Mouse (Mus musculus) limb, embryonic 14.5 days (tissue): ENCODE data around the gene Krt42. TPM values are rescaled to one million over a fixed set of nuclear protein-coding genes. Genes with fewer than 3 reads are reported as not detected.

Experiments
- ATAC-seq: fragments of 200-750 bp; cut with Nextera tagmentation; 2 replicates; pipeline ENCODE4 v1.8.0; 2017; ENCODE audit warnings: low read depth, moderate number of reproducible peaks, moderate TSS enrichment; ENCODE audit not compliant: low FRiP score
- DNase-seq: peaks from one replicate; pipeline ENCODE4 v3.0.0-alpha.2; 2015; ENCODE audit warnings: low spot score
- H3K27ac ChIP-seq: fragments of 300-500 bp; sonication (generic); replicated peaks from 2 replicates; pipeline ENCODE4 v1.5.1; 2014; ENCODE audit warnings: low read depth, mild to moderate bottlenecking, low read length, moderate library complexity, mixed read lengths
- H3K27me3 ChIP-seq: fragments of 300-500 bp; sonication (generic); 2 replicates; pipeline ENCODE4 v1.6.1; 2014; ENCODE audit warnings: low read length, mixed read lengths; ENCODE audit not compliant: control insufficient read depth, insufficient read depth
- H3K36me3 ChIP-seq: fragments of 300-500 bp; sonication (generic); 2 replicates; pipeline ENCODE4 v1.6.1; 2014; ENCODE audit warnings: mild to moderate bottlenecking, low read length, moderate library complexity, mixed read lengths; ENCODE audit not compliant: control insufficient read depth, insufficient read depth
- H3K4me1 ChIP-seq: fragments of 300-500 bp; sonication (generic); 2 replicates; pipeline ENCODE4 v1.6.1; 2014; ENCODE audit warnings: antibody characterized with exemption, low read length, mixed read lengths; ENCODE audit not compliant: control insufficient read depth, insufficient read depth
- H3K4me2 ChIP-seq: fragments of 300-500 bp; sonication (generic); replicated peaks from 2 replicates; pipeline ENCODE4 v1.6.1; 2014; ENCODE audit warnings: low read depth, mild to moderate bottlenecking, low read length, moderate library complexity; ENCODE audit not compliant: severe bottlenecking
- H3K4me3 ChIP-seq: fragments of 300-500 bp; sonication (generic); replicated peaks from 2 replicates; pipeline ENCODE4 v1.5.1; 2014; ENCODE audit warnings: low read length
- H3K9ac ChIP-seq: fragments of 300-500 bp; sonication (generic); 2 replicates; pipeline ENCODE4 v1.6.1; 2014; ENCODE audit warnings: mild to moderate bottlenecking, low read depth, low read length, moderate library complexity; ENCODE audit not compliant: severe bottlenecking
- H3K9me3 ChIP-seq: fragments of 300-500 bp; sonication (generic); 2 replicates; pipeline ENCODE4 v1.6.1; 2016; ENCODE audit warnings: low read length; ENCODE audit not compliant: control insufficient read depth
- POLR2A ChIP-seq: fragments of 200-500 bp; IDR thresholded peaks from 2 replicates; pipeline ENCODE4 v1.8.0; 2012; ENCODE audit warnings: inconsistent platforms, mild to moderate bottlenecking, moderate library complexity, borderline replicate concordance; ENCODE audit not compliant: insufficient read depth, insufficient read length; ENCODE audit errors: extremely low read depth
- WGBS: fragments of 180-500 bp; shearing (Covaris S2); extraction: QIAGEN DNeasy Blood & Tissue Kit; methylation state at CpG from one replicate; pipeline ENCODE4 v1.1.7; 2014; 5-methylcytosine and 5-hydroxymethylcytosine counted together
- polyA plus RNA-seq, 2 experiments: library from polyadenylated mRNA; depleted of rRNA in 1 of 2; stranded (reverse) in 1 of 2; unstranded in 1 of 2; fragments of >200 nt; fragmentation: Nextera tagmentation in 1 of 2; extraction: Ambion mirVana in 1 of 2; gene quantifications; 2 replicates each; pipeline versions ENCODE4 v1.2.1 to v1.2.3; 2012 to 2014

Gene Krt42
- polyA plus RNA-seq, 2 experiments: 0.08 TPM; not detected in 1

DNA sequence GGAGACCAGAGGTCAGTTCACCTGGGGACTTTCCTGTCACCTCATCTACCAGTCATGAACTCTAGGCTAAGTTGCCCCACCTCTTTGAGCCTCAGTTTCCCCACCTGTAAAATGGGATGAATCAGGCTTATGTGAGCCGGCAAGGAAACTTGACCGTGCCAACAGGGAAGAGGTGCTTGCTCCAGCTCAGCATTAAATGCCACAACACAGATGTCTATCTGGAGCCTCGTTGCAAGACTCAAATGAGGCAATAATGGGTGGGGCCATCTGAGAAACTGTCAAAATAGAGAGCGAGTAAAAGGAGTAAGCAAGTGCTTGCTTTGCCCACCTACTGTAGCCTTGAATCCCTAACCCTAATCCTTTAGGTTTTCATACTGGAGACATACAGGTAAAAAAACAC, 50.4 kb downstream of the Krt42 start:
- H3K4me3 ChIP-seq: no peak overlapping the region
- DNase-seq (no peak), ATAC-seq (no peak)
- H3K27me3 ChIP-seq: no peaks in the 10 kb centered on the region
- no peaks in the 10 kb centered on the region for H3K4me1 ChIP-seq
- H3K27ac ChIP-seq: no peak overlapping the region
- H3K36me3 ChIP-seq: no peaks in the 10 kb centered on the region
- no peak overlapping the region for H3K9ac ChIP-seq
- no peak for TF ChIP-seq POLR2A
- H3K4me2 ChIP-seq: no peak overlapping the region
- no peaks in the 10 kb centered on the region for H3K9me3 ChIP-seq
- 89% methylated on average over 4 of the region's 4 CpGs for WGBS

Other genes starting within 250 kb of the Krt42 start
- 0.31 and 0.41 TPM in 2 replicates for gene Krt33b, start 240.0 kb downstream of the Krt42 start, polyA plus RNA-seq (2012; rRNA removed)
- gene Krt33b, start 240.0 kb downstream of the Krt42 start, polyA plus RNA-seq (2014; fragmentation: Nextera tagmentation; extraction: Ambion mirVana): 0.17 and 0.54 TPM in 2 replicates
- gene Krt34, start 228.3 kb downstream of the Krt42 start, polyA plus RNA-seq (2012; rRNA removed): not detected in 2 replicates
- 0.11 TPM in 1 of 2 replicates, not detected in the other for gene Krt34, start 228.3 kb downstream of the Krt42 start, polyA plus RNA-seq (2014; fragmentation: Nextera tagmentation; extraction: Ambion mirVana)
- 0.04 and 0.13 TPM in 2 replicates for gene Krt31, start 219.3 kb downstream of the Krt42 start, polyA plus RNA-seq (2012; rRNA removed)
- 0.26 TPM in 1 of 2 replicates, not detected in the other for gene Krt31, start 219.3 kb downstream of the Krt42 start, polyA plus RNA-seq (2014; fragmentation: Nextera tagmentation; extraction: Ambion mirVana)
- 0.10 TPM in 1 of 2 replicates, not detected in the other for gene Krt32, start 181.6 kb downstream of the Krt42 start, polyA plus RNA-seq (2012; rRNA removed)
- 0.40 TPM in 1 of 2 replicates, not detected in the other for gene Krt32, start 181.6 kb downstream of the Krt42 start, polyA plus RNA-seq (2014; fragmentation: Nextera tagmentation; extraction: Ambion mirVana)
- 1.7 and 2.9 TPM in 2 replicates for gene Krt35, start 173.6 kb downstream of the Krt42 start, polyA plus RNA-seq (2012; rRNA removed)
- gene Krt35, start 173.6 kb downstream of the Krt42 start, polyA plus RNA-seq (2014; fragmentation: Nextera tagmentation; extraction: Ambion mirVana): 7.0 and 7.2 TPM in 2 replicates
- gene Krt36, start 164.2 kb downstream of the Krt42 start, polyA plus RNA-seq (2012; rRNA removed): 0.36 and 1.1 TPM in 2 replicates
- gene Krt36, start 164.2 kb downstream of the Krt42 start, polyA plus RNA-seq (2014; fragmentation: Nextera tagmentation; extraction: Ambion mirVana): 2.9 and 5.9 TPM in 2 replicates
- 0.15 and 0.62 TPM in 2 replicates for gene Krt13, start 148.3 kb downstream of the Krt42 start, polyA plus RNA-seq (2012; rRNA removed)
- 0.54 and 1.7 TPM in 2 replicates for gene Krt13, start 148.3 kb downstream of the Krt42 start, polyA plus RNA-seq (2014; fragmentation: Nextera tagmentation; extraction: Ambion mirVana)
- gene Krt15, start 133.9 kb downstream of the Krt42 start, polyA plus RNA-seq (2012; rRNA removed): 113 and 213 TPM in 2 replicates
- 168 and 205 TPM in 2 replicates for gene Krt15, start 133.9 kb downstream of the Krt42 start, polyA plus RNA-seq (2014; fragmentation: Nextera tagmentation; extraction: Ambion mirVana)
- gene Krt19, start 121.2 kb downstream of the Krt42 start, polyA plus RNA-seq (2012; rRNA removed): 30.3 and 74.0 TPM in 2 replicates
- 89.1 and 105 TPM in 2 replicates for gene Krt19, start 121.2 kb downstream of the Krt42 start, polyA plus RNA-seq (2014; fragmentation: Nextera tagmentation; extraction: Ambion mirVana)
- gene Krt9, start 76.6 kb downstream of the Krt42 start, polyA plus RNA-seq (2012; rRNA removed): 0.24 and 0.39 TPM in 2 replicates
- not detected in 2 replicates for gene Krt9, start 76.6 kb downstream of the Krt42 start, polyA plus RNA-seq (2014; fragmentation: Nextera tagmentation; extraction: Ambion mirVana)
- gene Krt14, start 62.3 kb downstream of the Krt42 start, polyA plus RNA-seq (2012; rRNA removed): 238 and 293 TPM in 2 replicates
- gene Krt14, start 62.3 kb downstream of the Krt42 start, polyA plus RNA-seq (2014; fragmentation: Nextera tagmentation; extraction: Ambion mirVana): 480 and 495 TPM in 2 replicates
- gene Krt16, start 21.0 kb downstream of the Krt42 start, polyA plus RNA-seq (2012; rRNA removed): 0.24 and 0.26 TPM in 2 replicates
- 0.29 and 0.61 TPM in 2 replicates for gene Krt16, start 21.0 kb downstream of the Krt42 start, polyA plus RNA-seq (2014; fragmentation: Nextera tagmentation; extraction: Ambion mirVana)
- gene Krt17, start 8.8 kb downstream of the Krt42 start, polyA plus RNA-seq (2012; rRNA removed): 22.1 and 28.1 TPM in 2 replicates
- 75.5 and 78.5 TPM in 2 replicates for gene Krt17, start 8.8 kb downstream of the Krt42 start, polyA plus RNA-seq (2014; fragmentation: Nextera tagmentation; extraction: Ambion mirVana)
- gene Eif1, start 50.0 kb upstream of the Krt42 start, polyA plus RNA-seq (2012; rRNA removed): 229 and 342 TPM in 2 replicates
- gene Eif1, start 50.0 kb upstream of the Krt42 start, polyA plus RNA-seq (2014; fragmentation: Nextera tagmentation; extraction: Ambion mirVana): 1,852 and 1,886 TPM in 2 replicates
- 0.36 and 0.74 TPM in 2 replicates for gene Gast, start 64.5 kb upstream of the Krt42 start, polyA plus RNA-seq (2012; rRNA removed)
- 0.47 and 0.50 TPM in 2 replicates for gene Gast, start 64.5 kb upstream of the Krt42 start, polyA plus RNA-seq (2014; fragmentation: Nextera tagmentation; extraction: Ambion mirVana)
- gene Hap1, start 86.3 kb upstream of the Krt42 start, polyA plus RNA-seq (2012; rRNA removed): 3.8 and 4.4 TPM in 2 replicates
- gene Hap1, start 86.3 kb upstream of the Krt42 start, polyA plus RNA-seq (2014; fragmentation: Nextera tagmentation; extraction: Ambion mirVana): 1.4 and 1.6 TPM in 2 replicates
- 111 and 123 TPM in 2 replicates for gene Jup, start 127.9 kb upstream of the Krt42 start, polyA plus RNA-seq (2012; rRNA removed)
- 145 and 159 TPM in 2 replicates for gene Jup, start 127.9 kb upstream of the Krt42 start, polyA plus RNA-seq (2014; fragmentation: Nextera tagmentation; extraction: Ambion mirVana)
- gene P3h4, start 145.0 kb upstream of the Krt42 start, polyA plus RNA-seq (2012; rRNA removed): 120 and 160 TPM in 2 replicates
- gene P3h4, start 145.0 kb upstream of the Krt42 start, polyA plus RNA-seq (2014; fragmentation: Nextera tagmentation; extraction: Ambion mirVana): 92.1 and 95.2 TPM in 2 replicates
- 251 and 316 TPM in 2 replicates for gene Fkbp10, start 145.8 kb upstream of the Krt42 start, polyA plus RNA-seq (2012; rRNA removed)
- 179 and 187 TPM in 2 replicates for gene Fkbp10, start 145.8 kb upstream of the Krt42 start, polyA plus RNA-seq (2014; fragmentation: Nextera tagmentation; extraction: Ambion mirVana)
- gene Nt5c3b, start 171.9 kb upstream of the Krt42 start, polyA plus RNA-seq (2012; rRNA removed): 131 and 140 TPM in 2 replicates
- 138 and 147 TPM in 2 replicates for gene Nt5c3b, start 171.9 kb upstream of the Krt42 start, polyA plus RNA-seq (2014; fragmentation: Nextera tagmentation; extraction: Ambion mirVana)
- 1.9 and 2.5 TPM in 2 replicates for gene Klhl10, start 172.0 kb upstream of the Krt42 start, polyA plus RNA-seq (2012; rRNA removed)
- 0.74 and 1.0 TPM in 2 replicates for gene Klhl10, start 172.0 kb upstream of the Krt42 start, polyA plus RNA-seq (2014; fragmentation: Nextera tagmentation; extraction: Ambion mirVana)
- gene Klhl11, start 202.9 kb upstream of the Krt42 start, polyA plus RNA-seq (2012; rRNA removed): 5.5 and 5.8 TPM in 2 replicates
- 11.5 and 12.5 TPM in 2 replicates for gene Klhl11, start 202.9 kb upstream of the Krt42 start, polyA plus RNA-seq (2014; fragmentation: Nextera tagmentation; extraction: Ambion mirVana)